Mouse (Mus musculus): Measurements from ENCODE around the gene 2310009B15Rik.

DNA sequence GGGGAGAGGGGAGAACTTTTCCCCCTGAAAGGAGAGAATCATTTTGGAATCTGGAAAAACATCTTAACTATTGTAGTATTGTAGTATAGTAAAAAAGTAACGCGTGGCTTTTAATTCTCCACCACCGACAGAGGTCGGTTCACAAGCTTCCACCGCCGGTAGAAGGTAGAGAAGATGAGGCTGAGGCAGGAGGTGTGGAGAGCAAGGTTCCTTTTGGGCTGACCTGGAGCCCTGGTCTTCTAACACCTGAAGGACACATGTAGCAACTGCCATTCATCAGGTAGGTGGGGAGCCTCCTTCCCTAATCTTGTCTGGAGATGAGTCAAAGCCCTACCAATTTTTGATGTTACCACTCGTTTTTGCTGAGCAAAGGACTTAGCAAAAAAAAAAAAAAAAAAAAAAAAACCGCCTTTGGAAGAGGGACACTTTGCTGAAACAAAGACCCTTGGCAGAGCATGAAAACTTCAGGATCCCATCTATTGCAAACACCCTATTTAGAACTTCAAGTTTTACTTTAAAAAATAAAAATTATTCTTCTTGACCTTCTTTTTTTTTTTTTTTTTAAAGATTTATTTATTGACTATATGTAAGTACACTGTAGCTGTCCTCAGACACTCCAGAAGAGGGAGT is 7.0 kb downstream of the 2310009B15Rik start:
- TF ChIP-seq CTCF (IDR thresholded peaks at IDR 0.05; ENCODE audit: borderline replicate concordance, extremely low read depth, insufficient read depth, insufficient read length) = no peak
- no peak for TF ChIP-seq POLR2A (IDR thresholded peaks at IDR 0.05; ENCODE audit: borderline replicate concordance, extremely low read depth, insufficient read depth, insufficient read length, poor library complexity, severe bottlenecking)

All from brain, embryonic 14.5 days (tissue).